Mouse (Mus musculus) NIH3T3 (cell line): Measurements from ENCODE around the gene Tspear.
"Not testable (repeated sequence)": the region's sequence is repeated elsewhere in the genome, so short reads cannot be mapped to it uniquely, and the experiment has no call there.

Experiments
- DNase-seq: peaks from one replicate; pipeline ENCODE4 v3.0.0-alpha.2; 2012; ENCODE audit warnings: low read depth

The Tspear gene

DNA sequence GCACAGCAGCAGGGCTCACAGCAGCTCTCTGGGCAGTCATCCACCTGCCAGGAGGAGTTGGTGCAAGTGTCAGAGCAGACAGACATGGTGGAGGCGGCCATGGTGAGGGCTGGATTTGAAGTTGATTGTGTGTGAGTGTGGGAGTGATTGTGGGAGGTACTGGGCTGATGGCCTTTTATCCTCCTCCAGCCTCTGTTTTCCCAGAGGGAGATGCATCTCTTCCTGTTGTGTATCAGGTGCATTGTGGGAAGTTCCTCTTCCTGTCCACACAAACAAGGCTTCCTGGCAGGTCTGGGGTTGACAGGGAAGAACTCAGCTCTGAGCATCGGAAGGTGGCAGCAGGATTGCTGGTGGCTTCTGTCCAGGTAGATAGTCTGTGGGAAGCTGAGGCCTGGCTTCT lies 108.6 kb downstream of the Tspear start, which contains the start of gene Gm9639:
Gene Gm9639, minus strand, starts transcription at position 101 of the 400 bp plus-strand sequence.
- no peak for DNase-seq

DNA sequence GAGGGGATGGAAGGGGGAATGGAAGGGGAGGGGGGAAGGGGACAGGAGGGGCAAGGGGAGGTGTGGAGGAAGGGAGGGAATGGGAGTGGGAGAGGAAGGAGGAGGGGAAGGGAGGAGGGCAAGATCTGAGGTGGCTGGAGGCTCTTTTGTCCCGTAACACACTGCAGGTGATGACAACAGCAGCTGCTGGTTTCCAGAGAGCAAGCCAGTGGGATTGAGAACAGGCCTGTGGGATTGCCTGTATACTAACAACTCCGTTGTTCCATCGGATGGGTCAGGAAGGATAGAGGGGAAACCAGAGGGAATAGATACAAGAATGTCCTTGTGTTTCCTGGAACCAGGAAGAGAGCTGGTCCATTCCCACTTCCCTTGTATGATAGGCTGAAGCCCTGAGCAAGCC lies 111.3 kb downstream of the Tspear start:
- no peak for DNase-seq

- not testable (repeated sequence) for DNase-seq
These were observed 112.0 kb downstream of the Tspear start for GRCm38 (mm10) chr10:77798164-77798920.

- no peak for DNase-seq
These were observed 112.6 kb downstream of the Tspear start, which contains the start of gene Gm19668 for GRCm38 (mm10) chr10:77798921-77799508. Gene Gm19668 (minus strand): TSS chr10:77799133.

- no peak for DNase-seq
These were observed 117.7 kb downstream of the Tspear start for GRCm38 (mm10) chr10:77804095-77804494.

DNA sequence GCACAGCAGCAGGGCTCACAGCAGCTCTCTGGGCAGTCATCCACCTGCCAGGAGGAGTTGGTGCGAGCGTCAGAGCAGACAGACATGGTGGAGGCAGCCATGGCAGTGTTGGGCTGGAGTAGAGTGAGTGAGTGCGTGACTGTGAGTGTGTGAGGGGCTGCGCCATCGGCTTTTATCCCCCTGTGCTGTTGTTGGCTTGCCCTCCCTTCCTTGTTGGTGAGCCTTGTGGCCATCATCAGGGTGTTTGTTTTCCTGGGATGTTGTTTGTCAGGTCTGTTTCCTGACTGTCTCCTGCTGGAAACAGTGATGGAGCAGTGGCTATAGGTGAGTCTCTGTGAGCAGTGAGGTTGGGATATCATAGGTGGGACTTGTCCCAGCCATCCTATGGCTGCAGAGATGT lies 125.4 kb downstream of the Tspear start, which contains the start of gene Gm9507:
Gene Gm9507, minus strand, starts transcription at position 101 of the 400 bp plus-strand sequence.
- no peak for DNase-seq

GRCm38 (mm10) chr10:77814382-77814781 lies 128.0 kb downstream of the Tspear start, which contains the start of gene Gm2696:
Gene Gm2696 (plus strand): TSS chr10:77814682.
- DNase-seq = no peak

DNA sequence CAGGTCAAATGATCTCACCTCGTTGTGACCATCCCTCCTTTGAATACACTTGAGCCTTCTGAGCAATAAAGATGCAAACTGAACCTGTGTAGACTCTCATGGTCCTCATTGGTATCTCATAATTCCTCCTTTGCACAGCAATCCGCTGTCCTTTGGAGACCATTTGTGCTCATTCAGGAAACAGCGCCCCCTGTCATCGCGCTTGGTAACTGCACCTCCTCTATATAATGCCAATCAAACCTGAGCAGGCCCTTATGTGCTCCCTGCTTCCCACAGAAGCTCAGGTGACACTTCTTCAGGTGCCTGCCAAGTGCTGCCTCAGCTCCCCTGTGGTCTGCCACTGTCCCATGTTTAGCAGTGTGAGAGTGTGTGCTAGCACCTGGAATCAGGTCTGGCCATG lies 129.1 kb downstream of the Tspear start:
- DNase-seq = peak; percentile 41

GRCm38 (mm10) chr10:77818523-77818922 lies 132.2 kb downstream of the Tspear start:
- no peak for DNase-seq

- DNase-seq = no peak
These were observed 132.8 kb downstream of the Tspear start for GRCm38 (mm10) chr10:77819203-77819602.

DNA sequence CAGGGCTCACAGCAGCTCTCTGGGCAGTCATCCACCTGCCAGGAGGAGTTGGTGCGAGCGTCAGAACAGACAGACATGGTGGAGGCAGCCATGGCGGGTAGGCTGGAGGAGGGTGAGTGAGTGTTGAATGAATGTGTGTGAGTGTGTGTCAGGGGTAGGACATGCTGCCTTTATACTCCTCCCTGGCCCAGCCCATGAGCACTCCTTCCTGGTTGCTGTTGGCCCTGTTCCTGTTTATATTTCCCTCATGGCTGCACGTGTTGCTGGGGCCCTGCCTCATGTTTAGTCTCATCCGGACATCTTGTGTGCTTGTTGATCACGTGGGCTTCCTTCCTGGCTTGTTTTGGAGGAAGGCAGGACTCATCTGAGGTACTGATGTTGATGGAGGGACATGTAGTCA lies 140.6 kb downstream of the Tspear start, which contains the start of gene Krtap10-4:
Gene Krtap10-4, minus strand, starts transcription at position 145 of the 400 bp plus-strand sequence.
- no peak for DNase-seq

DNA sequence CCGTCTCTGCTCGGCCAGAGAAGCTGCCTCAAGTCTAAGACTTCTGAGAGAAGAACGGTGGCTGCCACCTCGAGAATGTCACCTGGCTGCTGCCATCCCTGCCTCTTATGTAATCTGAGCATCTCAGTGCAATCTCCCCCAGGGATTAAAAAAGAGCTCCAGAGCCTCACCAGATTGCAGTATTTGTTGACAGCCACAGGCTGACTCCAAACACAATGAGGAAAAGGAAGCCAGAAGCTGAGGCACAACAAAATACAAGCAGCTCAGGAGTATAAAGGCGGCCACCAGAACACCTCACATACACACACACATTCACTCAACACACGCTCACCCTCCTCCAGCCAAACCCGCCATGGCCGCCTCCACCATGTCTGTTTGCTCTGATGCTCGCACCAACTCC lies 149.3 kb downstream of the Tspear start, which contains the start of gene Krtap10-10:
Gene Krtap10-10, plus strand, starts transcription at position 301 of the 400 bp plus-strand sequence.
- no peak for DNase-seq

DNA sequence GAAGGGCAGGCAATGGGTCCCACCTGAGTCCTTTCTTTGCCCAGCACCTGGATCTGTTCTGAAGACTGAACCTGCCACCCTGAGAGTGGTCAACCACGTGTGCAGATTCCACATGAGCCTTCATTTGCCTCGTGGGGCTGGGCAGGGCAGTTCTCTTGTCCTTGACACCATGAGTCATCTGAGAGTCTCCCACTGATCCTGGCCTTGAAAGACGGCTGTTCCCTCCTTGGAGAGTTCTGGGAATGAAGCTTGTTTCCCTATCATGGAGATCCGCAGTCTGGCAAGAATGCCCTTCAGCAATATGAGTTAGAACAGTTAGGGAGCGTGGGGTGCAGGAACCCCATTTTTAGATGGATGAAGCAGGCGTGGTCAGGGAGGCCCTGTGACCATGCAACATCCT lies 152.6 kb downstream of the Tspear start:
- no peak for DNase-seq

- DNase-seq = no peak
These were observed 160.1 kb downstream of the Tspear start, which contains the start of gene Gm36176 for GRCm38 (mm10) chr10:77846503-77846902. Gene Gm36176 (plus strand): TSS chr10:77846803.

DNA sequence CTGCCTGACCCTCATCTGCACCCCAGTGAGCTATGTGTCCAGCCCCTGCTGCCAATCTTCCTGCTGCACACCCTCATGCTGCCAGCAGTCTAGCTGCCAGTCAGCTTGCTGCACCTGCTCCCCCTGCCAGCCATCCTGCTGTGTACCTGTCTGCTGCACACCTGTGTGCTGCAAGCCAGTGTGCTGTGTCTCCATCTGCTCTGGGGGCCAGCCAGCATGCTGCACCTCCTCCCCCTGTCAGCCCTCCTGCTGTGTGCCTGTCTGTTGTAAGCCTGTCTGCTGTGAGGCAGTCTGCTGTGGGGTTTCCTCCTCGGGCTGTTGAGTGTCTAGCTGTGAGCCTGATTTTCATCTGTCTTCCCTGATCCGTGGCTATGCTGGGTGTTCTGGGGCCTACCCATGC lies 160.6 kb downstream of the Tspear start:
- DNase-seq = no peak

- DNase-seq = no peak
These were observed 161.2 kb downstream of the Tspear start for GRCm38 (mm10) chr10:77847538-77847937.

GRCm38 (mm10) chr10:77852559-77852958 lies 166.2 kb downstream of the Tspear start, which contains the start of gene Gm10318:
Gene Gm10318 (plus strand): TSS chr10:77852859.
- DNase-seq = no peak

- DNase-seq = no peak
These were observed 175.3 kb downstream of the Tspear start, which contains the start of gene Gm3285 for GRCm38 (mm10) chr10:77861675-77862074. Gene Gm3285 (plus strand): TSS chr10:77861975.

GRCm38 (mm10) chr10:77864067-77864761 lies 177.8 kb downstream of the Tspear start:
- peak; percentile 29 for DNase-seq

DNA sequence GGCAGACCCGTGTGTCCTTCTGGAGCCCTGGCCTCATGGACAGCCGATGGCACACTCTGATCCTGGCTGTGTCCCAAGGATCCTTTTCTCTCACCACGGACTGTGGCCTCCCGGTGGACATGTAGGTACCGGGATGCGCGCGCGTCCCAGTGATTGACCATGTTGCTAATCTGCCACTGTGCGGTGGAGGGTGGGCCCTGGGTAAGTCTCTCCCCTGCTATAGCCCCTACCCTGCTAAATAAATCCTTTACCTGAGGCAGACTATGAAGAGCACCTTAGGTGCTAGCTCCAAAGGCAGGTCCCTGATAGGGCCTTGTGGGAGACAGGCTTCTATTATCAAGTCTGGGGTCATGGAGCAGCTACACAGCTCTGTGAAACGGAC lies 178.4 kb downstream of the Tspear start:
- no peak for DNase-seq

- peak; percentile 27 for DNase-seq
These were observed 181.2 kb downstream of the Tspear start for GRCm38 (mm10) chr10:77867546-77867945.

GRCm38 (mm10) chr10:77869651-77870050 lies 183.3 kb downstream of the Tspear start:
- DNase-seq = no peak
